Mouse (Mus musculus) splenic B cell, adult 2 months (primary cell): ENCODE results near the gene Eftud2.

Source experiments
- DNase-seq: peaks from one replicate; pipeline ENCODE4 v3.0.0-alpha.2; 2011; ENCODE audit warnings: low read depth, low spot score
- H3K27me3 ChIP-seq: 2 replicates; pipeline ENCODE4 v1.6.1; 2012; ENCODE audit warnings: mild to moderate bottlenecking, low read length, moderate library complexity, mixed read lengths; ENCODE audit not compliant: control insufficient read depth, poor library complexity, insufficient read depth, severe bottlenecking
- H3K36me3 ChIP-seq: 2 replicates; pipeline ENCODE4 v1.6.1; 2012; ENCODE audit warnings: mild to moderate bottlenecking, low read length, moderate library complexity, mixed read lengths; ENCODE audit not compliant: control insufficient read depth, poor library complexity, insufficient read depth, severe bottlenecking

Gene Eftud2

DNA sequence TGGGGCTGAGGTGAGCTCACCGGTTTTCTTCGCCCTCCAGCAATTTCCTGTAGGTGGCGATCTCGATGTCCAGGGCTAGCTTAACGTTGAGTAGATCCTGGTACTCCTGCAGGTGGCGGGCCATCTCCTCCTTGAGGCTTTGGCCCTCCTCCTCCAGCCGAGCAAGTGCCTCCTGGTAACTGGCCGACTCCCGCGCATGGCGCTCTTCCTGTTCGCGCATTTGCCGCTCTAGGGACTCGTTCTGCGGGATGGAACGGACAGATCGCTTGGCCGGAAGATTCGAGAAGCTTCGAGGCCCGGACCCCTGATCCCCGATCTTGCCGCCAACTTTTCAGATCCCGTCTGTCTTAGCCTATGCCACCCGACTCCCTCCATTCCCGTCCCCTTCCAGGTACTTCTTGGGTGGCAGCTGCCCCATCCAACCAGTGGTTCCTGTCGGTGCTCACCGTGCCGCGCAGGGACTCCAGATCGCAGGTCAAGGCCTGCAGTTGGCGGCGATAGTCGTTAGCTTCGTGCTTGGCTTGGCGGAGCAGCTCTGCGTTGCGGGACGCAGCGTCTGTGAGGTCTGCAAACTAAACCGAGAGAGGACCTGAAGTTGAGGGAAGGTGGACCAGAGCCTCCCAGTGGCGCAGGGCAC, 12.3 kb upstream of the Eftud2 start:
- peak; percentile 81 for DNase-seq
- no peaks in the 10 kb centered on the region for H3K27me3 ChIP-seq

DNA sequence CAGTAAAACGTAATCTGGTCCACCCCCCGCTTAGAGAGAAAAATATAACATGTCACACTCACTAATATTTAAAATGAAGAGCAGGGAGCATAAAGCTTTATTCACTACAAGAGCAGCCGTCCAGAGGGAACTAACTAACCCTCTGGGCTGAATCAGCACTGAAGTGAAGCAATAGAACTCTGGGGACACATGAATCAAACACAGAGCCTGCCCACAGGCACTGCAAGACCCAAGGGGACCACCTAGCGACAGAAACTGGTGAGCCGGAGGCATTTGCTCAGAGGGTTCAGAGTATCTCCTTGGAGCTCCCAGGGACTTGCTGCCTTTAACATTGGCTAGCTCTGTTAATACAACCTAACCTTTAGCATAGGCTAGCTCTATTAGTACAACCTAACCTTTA, 9.3 kb upstream of the Eftud2 start:
- no peak for DNase-seq
- Histone ChIP-seq H3K27me3 (no peaks in the 10 kb centered on the region), H3K36me3 (no peaks in the 10 kb centered on the region)

More for the DNA sequence above, 12.3 kb upstream of the Eftud2 start:
- no peaks in the 10 kb centered on the region for H3K36me3 ChIP-seq

DNA sequence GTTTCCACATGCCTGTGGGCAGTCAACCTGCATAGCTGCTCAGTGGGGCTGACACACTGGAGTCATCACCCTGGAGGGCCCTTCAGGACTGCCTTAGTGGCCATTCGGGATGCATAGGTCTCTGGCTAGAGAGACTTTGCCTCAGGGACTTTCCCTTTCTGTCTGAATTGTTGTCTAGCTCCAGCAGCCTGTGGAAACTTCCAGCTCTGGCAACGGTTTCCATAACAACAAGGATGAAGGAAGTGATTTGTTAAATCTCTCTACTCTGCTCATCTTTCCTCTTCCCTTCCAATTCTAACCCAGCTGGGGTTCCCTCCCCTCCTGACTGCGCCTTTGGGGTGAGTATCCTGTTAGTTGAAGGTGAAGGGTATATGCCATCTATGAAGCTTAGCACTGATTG, 7.3 kb upstream of the Eftud2 start:
- no peaks in the 10 kb centered on the region for H3K36me3 ChIP-seq
- no peak for DNase-seq
- no peaks in the 10 kb centered on the region for H3K27me3 ChIP-seq

DNA sequence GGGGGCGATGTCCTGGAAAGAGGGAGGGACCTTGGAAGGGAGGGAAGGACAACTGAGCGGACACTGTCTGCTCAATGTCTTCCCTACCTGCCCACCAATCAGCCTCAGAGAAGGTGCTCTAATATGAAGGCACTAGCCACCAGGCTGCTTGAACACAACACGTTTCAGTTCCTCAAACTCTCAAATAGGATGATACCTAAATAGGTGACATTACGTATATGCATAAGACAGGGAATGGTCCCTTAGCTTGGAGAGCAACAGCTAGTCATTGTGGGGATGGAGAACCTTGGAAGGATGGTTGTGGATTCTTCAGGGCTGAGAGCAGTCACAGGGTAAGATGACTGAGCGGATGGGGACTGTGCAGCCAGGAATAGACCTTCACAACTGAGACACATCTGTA, 6.6 kb upstream of the Eftud2 start:
- peak; percentile 13 for DNase-seq
- Histone ChIP-seq H3K27me3 (no peaks in the 10 kb centered on the region), H3K36me3 (no peaks in the 10 kb centered on the region)

DNA sequence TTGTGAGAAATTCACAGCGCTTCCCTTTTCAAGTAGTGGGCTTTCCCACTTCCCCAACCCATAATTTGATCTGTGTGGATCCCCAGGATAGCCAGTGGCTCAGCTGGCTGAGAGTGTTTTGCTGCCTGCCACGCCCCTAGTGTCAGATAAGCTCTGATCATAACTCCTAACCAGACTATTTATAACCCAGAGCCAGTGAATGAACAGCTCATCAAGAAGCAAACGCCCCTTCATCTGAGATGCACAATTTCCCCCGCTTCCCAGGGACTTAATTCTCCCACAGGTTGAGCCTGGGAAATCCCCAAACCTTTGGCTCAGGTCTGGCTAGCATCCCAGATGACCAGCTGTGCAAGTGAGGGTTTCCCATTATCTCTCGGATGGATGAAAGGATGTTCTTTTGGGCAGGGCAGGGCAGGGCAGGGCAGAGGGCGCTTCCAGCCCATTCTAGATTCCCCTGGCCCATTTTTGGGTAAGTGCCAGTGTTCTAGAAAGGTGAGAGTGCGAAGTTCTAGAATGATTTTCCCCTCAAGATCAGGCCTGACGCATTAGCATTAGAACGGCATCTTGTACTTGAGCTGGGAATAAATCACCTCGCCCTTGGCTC, 3.9 kb upstream of the Eftud2 start, which contains the start of gene Fam187a:
TSS of gene Fam187a (plus strand) at position 554 of the 604 bp plus-strand sequence.
- H3K27me3 ChIP-seq = no peaks in the 10 kb centered on the region

DNA sequence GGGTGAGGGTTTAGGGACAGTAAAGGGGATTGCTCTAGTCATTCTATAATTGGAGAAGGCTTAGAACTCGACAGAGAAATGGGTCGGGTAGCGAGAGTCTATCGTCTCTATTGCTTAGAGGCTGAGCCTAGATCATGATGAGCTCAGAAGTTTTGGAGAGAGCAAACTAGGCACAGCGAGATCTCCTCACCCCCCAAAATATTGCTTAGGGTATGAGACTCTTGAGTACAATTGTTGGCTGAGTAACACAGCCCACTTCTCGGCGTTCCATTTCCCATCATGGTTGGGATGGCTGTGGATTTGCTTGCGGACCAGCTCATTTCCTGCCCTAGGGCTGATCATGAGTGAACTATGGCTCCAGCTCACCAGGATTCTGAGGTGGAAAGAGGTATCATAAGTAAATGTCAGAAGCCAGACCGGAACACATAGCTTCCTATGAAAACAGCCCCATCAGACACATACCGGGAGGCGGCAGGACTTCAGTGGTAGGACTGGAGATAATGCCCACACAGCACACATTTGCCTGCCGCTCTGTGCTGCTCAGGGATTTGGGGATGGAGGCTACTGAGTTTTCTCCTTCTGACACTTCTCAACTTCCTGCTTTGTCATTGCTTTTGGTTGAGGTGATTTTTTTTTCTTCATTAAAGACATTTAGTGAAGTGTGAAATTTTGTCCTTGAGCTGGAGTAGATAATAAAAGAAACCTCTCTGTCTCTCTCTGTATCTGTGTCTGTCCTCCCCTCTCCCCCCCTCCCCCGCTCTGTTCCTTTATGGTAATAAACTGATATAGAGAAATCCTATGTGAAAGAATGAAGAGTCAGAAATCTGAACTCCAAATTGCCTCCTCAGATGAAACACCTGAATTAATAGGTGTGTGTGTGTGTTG, 771 bp upstream of the Eftud2 start:
- no peaks in the 10 kb centered on the region for H3K36me3 ChIP-seq
- DNase-seq = no peak
- H3K27me3 ChIP-seq = no peaks in the 10 kb centered on the region

More for the DNA sequence above, 3.9 kb upstream of the Eftud2 start, which contains the start of gene Fam187a:
- H3K36me3 ChIP-seq = no peaks in the 10 kb centered on the region
- no peak for DNase-seq

DNA sequence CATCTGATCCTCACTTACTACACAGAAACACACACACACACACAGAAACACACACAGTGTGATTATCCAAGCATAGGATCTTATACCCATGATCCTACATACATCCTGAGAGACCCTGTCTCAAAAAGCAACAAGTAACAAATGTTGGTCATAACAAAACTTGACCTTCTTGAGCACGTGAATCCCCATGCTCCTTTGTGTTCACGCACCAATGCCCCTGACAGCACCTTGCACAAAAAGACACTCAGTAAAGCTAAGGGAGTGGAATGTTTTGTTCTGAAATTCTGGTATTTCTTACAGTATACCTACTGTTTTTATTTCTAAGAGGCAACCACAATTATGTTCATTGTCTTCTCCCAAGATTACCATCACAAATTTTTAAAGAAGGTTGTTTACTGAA, 1.2 kb downstream of the Eftud2 start:
- Histone ChIP-seq H3K36me3 (no peaks in the 10 kb centered on the region), H3K27me3 (no peaks in the 10 kb centered on the region)
- DNase-seq = no peak

DNA sequence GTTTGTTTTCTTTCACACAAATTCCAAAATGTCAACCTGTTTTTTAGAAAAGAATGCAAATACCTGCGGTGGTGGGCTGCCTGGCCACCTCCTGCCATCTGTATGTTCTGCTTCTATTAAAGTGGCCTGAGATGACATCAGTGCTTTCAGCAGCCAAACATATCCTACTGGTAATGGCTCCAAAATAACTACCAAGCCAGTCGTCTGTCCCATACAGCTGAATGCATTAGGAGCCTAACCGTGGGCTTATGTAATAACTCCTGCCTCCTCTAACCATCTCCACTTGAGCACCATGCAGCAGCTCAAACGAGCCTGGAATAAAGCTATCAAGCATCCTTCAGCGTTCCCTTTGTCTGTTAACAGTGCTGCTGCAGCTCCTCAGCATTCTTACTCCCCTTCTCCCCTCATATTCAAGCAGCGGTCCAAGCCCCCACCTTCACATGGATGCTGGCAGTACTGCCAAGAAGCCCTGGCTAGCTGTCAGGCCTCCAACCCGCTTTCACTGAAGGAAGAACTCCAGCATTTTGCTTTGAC, 5.9 kb downstream of the Eftud2 start:
- Histone ChIP-seq H3K27me3 (no peaks in the 10 kb centered on the region), H3K36me3 (no peaks in the 10 kb centered on the region; the same call in 1 of the 2 replicates)
- no peak for DNase-seq

DNA sequence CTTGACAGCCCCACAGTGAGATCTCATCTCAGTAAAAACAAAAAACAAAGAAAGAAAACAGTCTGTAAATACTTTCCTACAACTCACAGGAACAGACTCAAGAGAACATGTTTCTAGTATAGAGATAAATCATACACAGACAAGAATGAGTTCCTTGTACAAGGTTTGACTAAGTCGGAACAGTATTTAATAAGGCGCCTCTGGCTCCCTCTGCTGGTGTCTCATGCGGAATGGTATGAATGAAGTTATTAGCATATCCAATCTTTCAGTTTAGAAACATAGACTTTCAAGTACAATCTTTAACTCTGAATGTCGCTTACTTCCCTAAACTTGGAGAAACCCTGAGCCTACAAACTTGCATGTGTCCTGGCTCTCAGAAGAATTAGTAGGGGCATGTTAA, 16.5 kb downstream of the Eftud2 start:
- DNase-seq = peak; percentile 63
- H3K27me3 ChIP-seq = no peaks in the 10 kb centered on the region
- peaks cover 18% of the 10 kb centered on the region for H3K36me3 ChIP-seq

DNA sequence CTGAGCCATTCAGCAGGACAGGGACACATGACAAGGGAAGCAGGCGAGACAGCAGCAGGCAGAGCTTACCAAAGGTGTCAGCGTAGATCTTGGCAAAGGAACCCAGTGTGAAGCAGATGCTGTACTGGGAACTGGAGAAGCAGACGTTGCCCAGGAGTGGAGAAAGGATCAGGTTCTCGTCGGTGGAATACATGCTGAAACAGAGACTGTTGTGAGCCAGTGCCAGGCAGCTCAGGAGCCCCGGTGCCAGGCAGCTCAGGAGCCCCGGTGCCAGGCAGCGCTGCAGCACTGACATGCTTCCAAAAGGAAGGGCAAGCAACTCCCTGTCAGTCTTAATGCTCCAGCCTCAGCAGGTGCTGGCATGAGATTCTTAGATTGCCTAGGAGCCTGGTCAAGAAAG, 20.9 kb downstream of the Eftud2 start:
- peaks cover 6% of the 10 kb centered on the region for H3K36me3 ChIP-seq
- no peaks in the 10 kb centered on the region for H3K27me3 ChIP-seq
- DNase-seq = no peak

DNA sequence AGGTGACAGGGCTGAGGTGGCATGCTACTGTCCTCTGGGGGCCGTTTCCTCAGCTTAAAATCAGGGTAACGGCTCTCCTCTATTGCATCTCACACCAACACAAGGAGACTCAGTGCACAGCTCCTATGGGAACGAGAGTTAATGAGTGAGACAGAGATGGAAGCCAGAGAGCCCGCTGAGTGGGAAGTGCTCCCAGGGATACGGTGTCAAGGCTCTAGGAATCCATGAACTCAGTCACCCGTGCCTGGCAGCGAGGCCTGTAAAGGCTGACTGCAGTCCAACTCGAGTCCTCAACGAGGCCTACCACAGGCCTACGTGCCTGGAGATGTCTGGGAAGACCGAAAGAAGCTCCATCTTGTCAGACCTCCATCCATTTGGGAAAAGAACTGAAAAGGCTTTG, 21.8 kb downstream of the Eftud2 start:
- Histone ChIP-seq H3K36me3 (peaks cover 12% of the 10 kb centered on the region), H3K27me3 (no peaks in the 10 kb centered on the region)
- DNase-seq = no peak

DNA sequence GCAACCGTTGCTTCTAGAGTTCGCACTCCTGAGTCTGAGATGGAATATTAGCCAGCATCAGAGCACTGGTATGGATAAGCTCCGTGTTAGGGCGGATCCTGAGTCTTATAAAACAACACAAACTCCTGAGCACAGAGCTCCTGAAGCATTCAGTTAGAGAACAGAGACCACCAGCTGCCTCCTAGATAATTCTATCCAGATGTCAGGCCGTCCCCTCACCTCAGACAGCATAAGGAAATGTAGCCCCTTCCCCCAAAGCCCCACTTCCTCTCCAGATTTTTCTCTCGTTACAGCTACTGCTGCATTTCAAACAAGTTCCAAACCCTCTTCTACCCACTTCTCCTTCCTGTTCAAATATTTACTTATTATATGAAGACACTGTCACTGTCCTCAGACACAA, 24.8 kb downstream of the Eftud2 start:
- DNase-seq = no peak
- H3K27me3 ChIP-seq = no peaks in the 10 kb centered on the region

DNA sequence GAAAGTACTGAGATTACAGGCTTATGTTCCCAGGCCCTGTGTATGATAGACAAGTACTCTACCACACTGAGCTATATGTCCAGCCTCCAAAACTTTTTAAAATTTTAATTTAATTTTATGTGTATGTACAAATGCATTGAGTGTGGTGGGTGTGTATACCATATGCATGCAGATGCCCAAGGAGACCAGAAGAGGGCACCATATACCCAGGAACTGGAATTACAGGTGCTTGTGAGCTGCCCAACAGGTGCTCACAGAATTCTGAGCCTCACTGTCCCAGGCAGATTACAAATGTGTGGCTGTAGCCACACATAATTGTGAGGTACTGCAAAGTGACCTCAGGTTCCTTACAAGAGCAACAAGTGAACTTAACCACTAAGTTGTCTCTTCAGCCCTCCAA, 27.0 kb downstream of the Eftud2 start:
- H3K36me3 ChIP-seq = peaks cover 19% of the 10 kb centered on the region
- peak; percentile 11 for DNase-seq

More for the DNA sequence above, 24.8 kb downstream of the Eftud2 start:
- peaks cover 20% of the 10 kb centered on the region for H3K36me3 ChIP-seq

DNA sequence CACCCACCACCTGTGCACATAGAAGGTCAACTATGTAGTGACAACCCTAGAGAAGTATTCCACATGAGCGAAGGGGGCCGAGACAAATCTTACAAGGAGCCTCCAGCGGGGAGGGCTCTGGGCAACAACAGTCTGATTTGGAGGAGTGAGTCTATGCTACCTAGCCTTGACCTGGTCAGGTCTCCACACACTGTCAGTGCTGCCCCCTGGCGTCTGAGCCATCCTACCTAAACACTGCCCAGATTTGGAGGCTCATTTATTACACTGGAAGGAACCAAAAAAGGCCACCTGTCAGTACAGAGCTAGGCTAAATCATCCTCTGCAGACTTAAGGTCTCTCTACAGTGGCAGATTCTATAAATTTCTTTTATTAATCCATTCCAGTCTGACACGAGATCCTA, 28.9 kb downstream of the Eftud2 start:
- DNase-seq = peak; percentile 37
- H3K36me3 ChIP-seq = peaks cover 29% of the 10 kb centered on the region
- no peaks in the 10 kb centered on the region for H3K27me3 ChIP-seq

More for the DNA sequence above, 27.0 kb downstream of the Eftud2 start:
- no peaks in the 10 kb centered on the region for H3K27me3 ChIP-seq

DNA sequence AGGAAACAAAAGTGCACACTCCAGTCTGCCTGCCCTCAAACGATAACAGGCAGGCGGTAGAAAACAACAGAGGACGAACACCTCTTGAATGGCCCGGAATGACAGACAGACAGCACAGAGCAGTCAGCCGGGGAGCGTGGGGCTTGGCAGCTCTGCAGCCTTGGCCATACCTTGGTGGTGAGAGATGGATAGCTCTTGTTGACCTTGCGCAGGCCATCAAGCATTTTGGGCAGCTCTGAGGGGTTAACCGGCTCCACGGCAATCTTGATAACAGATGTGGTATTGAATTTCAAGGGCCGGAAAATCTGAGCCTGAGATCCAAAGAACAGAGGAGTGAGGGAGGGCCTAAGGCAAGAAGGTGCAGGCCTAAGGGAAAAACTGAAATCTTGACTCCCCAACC, 34.9 kb downstream of the Eftud2 start:
- H3K36me3 ChIP-seq = peaks cover 27% of the 10 kb centered on the region
- H3K27me3 ChIP-seq = no peaks in the 10 kb centered on the region
- DNase-seq = no peak
